Mouse (Mus musculus) ES-E14 (cell line): ENCODE data around the gene Igdcc3.

Source experiments
- CHD2 ChIP-seq: IDR thresholded peaks from 2 replicates; pipeline ENCODE4 v1.6.1; 2014; ENCODE audit warnings: mild to moderate bottlenecking, low read depth, low read length, inconsistent platforms
- HCFC1 ChIP-seq: IDR thresholded peaks from 2 replicates; pipeline ENCODE4 v1.6.1; 2012; ENCODE audit warnings: low read length, inconsistent platforms, borderline replicate concordance; ENCODE audit not compliant: insufficient read depth

DNA sequence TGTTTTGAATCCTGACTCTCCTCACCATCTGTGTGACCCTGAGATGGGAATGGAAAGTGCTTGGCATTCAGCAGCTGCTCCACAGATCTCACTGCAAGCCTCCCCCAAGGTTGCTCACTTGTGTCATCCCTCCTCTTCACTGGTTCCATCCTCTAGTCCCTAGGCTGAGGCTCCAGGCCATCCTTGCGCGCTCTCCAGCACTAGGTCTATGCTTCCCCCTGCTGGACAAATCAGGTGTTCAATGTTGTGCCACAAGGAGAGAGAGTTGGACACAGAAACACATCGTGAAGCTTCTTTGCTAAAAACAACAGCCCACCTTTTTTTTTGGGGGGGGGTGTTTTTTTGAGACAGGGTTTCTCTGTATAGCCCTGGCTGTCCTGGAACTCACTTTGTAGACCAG lies 20.1 kb upstream of the Igdcc3 start:
- TF ChIP-seq HCFC1 (no peak), CHD2 (no peak)
